Mouse (Mus musculus) T-cell, adult 2 months (primary cell): ENCODE results near the gene Lhfpl4.

Source experiments
- DNase-seq: peaks from one replicate; pipeline ENCODE4 v3.0.0; 2022; ENCODE audit warnings: low spot score

Lhfpl4 gene

DNA sequence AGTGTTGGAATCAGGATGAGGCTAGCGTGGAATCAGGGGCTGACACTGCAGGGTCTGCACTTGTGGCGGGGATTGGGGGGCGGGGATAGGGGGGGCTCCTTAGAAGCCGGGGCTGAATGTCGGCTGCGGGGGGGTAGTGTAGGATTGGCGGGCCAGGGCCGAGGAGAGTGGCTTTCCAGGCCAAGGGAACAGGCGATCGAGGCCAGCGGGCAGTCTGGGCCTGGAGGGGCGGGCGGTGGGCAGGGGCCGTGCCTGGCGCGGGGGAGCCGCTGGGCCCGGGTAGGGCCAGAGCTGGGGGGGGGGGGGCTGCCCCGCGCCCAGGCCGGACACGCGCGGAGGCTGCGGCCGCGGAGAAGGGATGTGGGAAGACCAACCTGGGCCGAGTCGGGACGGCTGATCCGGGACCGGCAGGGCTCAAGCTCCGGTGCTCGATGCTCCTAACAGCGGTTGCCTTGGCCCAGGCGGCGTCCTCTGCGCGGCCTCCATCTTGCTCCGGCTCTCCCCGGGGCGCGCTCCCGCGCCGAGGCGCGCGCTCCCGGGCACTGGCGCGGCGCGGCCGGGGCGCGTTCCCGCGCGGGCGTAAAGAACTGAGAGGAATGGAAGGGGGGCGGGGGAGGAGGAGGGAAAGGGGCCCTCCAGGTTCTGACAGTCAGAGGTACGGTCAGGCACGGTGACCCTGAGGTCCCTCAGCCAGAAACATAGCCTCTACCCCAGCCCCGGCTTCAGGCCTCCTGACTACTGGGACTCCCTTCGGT, at the start of gene Lhfpl4:
Lhfpl4 (minus strand) TSS at position 544 of the 755 bp plus-strand sequence.
- DNase-seq, result no peak

DNA sequence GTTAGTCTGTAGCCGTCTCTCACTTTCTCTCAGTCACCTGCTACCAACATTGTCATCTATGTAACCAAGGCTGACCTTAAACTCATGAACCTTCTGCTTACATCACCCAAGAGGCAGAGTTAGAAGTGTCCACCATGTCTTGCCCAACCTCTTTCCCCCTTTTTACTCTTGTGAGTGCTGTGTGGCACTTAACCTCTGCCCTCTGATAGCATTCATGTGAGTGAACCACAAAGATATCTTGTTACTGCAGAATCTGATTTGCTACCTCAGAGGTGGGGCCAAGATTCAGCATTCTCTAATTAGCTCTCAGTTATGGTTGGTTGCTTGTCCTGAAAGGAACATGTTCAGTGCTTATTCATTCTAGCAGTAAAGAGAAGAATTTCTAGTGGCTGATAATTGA, 47.6 kb upstream of the Lhfpl4 start:
- no peak for DNase-seq

DNA sequence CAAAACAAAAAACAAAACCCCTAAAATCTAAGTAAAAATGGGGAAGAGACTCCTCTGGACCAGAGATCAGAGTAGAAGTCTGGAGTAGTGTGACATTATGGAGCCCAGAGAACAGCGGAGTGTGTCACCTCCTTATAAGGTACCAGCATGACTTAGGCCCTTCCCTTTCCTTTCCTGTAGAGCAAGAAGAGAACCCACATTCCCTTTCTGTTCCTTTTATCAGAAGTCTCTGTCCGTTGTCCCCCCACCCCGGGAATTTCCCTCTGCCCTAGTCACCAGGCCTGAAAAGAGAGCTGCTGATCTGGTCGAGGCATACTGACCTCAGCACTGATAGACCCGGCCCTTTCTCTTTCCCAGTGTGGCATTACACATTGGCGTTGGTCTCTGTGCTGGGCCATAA, 43.3 kb upstream of the Lhfpl4 start:
- peak; percentile 12 for DNase-seq

DNA sequence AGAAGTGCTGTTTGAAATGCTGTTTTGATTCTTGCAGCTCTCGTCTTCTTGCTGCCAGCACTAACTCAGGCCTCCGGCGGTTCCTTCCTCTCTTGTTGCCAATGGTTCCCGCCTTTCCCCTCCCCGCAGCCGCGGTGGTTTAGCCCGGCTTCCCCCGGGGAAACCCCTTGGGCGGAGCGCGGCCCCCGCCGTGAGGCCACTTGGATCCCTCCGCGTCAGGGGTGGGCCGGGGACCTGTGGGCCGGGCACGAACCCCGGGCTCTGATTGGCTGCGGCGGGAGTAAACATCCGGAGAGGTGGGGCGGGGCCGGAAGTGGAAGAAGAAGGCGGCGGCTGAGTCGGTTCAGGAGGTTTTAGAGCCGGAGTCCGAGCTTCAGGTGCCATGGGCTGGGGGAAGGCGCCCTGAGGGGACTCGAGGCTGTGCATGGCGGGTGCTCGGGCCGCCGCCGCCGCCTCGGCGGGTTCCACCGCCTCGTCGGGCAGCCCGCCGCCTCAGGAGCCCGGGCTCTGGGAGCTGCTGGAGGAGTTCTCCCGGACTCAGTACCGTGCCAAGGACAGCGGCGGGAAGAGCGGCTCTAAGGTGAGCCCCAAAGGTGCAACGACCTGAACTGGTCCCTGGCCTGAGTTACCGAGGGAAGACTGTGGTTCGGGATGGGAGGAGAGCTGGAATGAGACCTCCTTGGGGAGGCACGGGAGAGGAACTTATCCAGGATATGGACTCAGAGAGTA, 42.5 kb upstream of the Lhfpl4 start, which contains the start of gene Mtmr14:
Mtmr14 (plus strand) TSS at position 302 of the 729 bp plus-strand sequence.
- DNase-seq, result peak; percentile 100

DNA sequence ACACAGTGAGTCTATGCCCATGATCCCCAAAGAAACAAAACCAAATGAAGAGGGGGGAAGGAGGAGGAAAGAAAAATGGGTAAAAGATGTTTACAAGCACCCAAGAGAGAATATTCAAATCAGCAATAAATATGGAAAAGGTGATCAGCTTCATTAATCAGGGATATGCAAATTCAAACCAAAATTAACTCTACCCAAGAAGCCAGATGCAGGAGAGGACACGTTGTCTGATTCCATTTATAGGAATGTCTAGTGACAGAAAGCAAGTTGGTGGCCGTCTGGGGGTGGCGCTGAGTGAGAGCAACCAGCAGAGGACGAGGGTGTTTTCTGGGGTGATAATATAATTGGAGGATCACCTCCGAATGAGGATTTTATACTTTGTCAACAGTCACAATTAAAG, 40.0 kb upstream of the Lhfpl4 start:
- DNase-seq, result no peak

GRCm38 (mm10) chr6:113226705-113227104, 31.5 kb upstream of the Lhfpl4 start:
- DNase-seq, result no peak

DNA sequence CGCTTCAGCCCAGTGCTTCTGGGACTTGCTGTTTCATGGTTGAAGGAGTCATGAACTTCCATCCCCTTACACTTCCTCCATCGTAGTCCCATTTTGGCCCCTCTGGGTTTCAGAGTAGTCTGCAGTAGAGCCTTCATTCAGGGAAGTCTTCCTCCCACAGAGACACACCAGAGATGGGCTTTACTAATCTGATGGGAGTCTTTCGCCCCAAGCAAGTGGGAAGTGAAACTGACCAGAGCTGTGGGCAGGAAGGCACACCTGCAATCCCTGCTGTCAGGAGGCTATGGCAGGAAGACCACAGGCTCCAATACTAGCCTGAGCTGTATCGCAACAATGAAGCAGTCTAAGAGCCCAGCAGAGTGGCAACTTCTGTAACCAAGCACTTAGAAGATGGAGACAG, 30.6 kb upstream of the Lhfpl4 start:
- DNase-seq, result no peak

GRCm38 (mm10) chr6:113216280-113216679, 21.1 kb upstream of the Lhfpl4 start:
- no peak for DNase-seq

DNA sequence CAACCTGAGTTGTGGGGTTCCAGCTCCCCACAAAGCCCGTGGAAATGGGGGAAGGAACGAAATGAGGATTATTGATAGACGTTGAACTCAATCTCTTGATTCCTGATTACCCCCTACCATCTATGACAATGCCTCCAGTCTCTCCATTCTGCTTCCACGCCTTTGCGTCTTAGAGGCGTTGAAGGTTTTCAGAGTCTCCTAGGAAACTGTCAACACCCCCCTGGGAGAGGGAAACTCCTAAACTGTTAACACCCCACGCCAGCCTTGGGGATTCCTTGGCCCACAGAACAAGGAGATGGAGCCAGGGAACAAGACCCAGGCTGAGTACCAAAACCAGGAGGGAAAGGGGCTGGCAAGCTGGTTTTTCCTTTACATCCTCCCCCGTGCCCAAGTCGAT, 410 bp upstream of the Lhfpl4 start:
- DNase-seq, result no peak

DNA sequence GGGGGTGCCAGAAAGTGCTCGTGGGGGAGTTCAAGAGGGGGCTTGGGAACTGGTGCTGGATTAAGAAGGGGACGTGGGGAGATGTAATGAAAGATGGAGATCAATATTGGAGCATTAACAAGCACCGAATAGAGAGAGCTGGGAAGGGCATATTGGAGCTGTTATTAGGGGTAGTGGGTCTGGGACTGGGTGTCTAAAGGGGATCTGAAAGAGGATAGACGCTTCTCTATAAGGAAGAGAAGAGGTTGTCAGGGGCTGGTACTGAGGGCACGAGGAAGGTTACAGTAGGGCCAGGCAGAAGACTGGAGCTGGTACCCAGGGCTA, 705 bp downstream of the Lhfpl4 start:
- DNase-seq, result no peak

GRCm38 (mm10) chr6:113193765-113194460, 1.3 kb downstream of the Lhfpl4 start:
- DNase-seq, result no peak

- no peak for DNase-seq
Measured at GRCm38 (mm10) chr6:113184866-113185525, 10.2 kb downstream of the Lhfpl4 start.

DNA sequence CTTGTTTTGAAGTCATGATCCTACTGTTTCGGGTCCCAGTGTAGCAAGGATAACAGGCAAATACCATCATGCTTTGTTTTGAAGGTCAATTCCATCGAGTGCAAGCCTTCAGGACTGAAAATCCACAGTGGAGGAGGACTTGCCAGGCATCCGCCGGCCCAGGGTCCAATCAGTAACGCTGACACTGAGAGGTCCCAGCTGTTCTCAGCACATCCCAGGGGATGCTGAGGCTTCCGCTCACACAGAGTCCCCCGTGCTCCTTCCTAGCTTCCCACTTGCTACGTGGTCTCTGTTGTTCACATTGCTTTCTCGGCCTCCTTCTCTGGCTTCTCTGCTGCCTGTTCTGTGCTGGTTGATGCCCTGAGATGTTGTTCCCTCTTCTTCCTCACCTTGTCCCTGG, 11.0 kb downstream of the Lhfpl4 start:
- no peak for DNase-seq

- DNase-seq, result no peak
Measured at GRCm38 (mm10) chr6:113179195-113179733, 15.9 kb downstream of the Lhfpl4 start.

GRCm38 (mm10) chr6:113178286-113179194, 16.6 kb downstream of the Lhfpl4 start:
- DNase-seq, result no peak

DNA sequence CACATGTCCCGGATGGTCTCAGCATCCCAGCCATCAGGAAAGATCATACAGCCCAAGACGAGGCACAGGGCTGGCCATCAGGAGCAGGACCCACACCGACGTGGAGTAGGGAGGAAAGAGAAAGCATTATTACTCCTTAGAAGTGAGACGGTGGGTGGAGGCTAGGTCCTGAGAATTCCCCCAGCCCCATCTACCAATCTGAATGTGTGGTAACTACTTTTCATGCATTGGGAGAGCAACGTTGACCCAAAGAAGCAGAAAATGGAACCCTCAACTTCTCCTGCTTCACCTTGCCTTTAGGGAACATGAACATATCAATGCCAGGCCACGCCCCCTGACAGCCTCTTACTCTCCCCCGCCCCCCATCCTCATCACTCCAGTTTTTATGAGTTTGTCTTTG, 18.6 kb downstream of the Lhfpl4 start:
- no peak for DNase-seq

- DNase-seq, result no peak
Measured at GRCm38 (mm10) chr6:113175469-113175868, 19.7 kb downstream of the Lhfpl4 start.

- peak; percentile 53 for DNase-seq
Measured at GRCm38 (mm10) chr6:113172568-113172967, 22.6 kb downstream of the Lhfpl4 start.

GRCm38 (mm10) chr6:113172011-113172410, 23.2 kb downstream of the Lhfpl4 start:
- no peak for DNase-seq

GRCm38 (mm10) chr6:113170651-113171050, 24.5 kb downstream of the Lhfpl4 start:
- DNase-seq, result no peak

- DNase-seq, result no peak
Measured at GRCm38 (mm10) chr6:113169852-113170251, 25.3 kb downstream of the Lhfpl4 start.
